Mouse (Mus musculus) embryo, embryonic 10 days (tissue): Measurements from ENCODE around the gene Plpp7.

Experiments
- DNase-seq: peaks from one replicate; pipeline ENCODE4 v3.0.0-alpha.2; 2015; ENCODE audit warnings: low spot score

Gene Plpp7

DNA sequence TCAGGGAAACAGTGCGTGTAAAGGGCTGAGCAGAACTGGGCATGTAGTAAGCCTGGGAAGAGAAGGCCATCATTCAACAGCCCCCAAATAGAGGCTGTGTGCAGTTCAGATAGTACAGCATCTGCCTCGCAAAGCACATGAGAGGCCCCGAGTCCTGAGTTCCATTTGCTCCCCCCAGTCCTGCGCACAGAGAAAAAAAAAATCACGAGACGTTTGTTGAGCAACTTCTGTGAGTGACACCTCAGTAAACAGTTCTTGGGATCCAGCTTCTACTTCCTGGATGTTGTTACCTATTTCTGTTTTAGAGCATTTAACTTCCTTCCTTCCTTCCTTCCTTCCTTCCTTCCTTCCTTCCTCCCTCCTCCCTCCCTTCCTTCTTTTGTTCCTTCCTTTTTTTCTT, 46.3 kb downstream of the Plpp7 start:
- no peak for DNase-seq

DNA sequence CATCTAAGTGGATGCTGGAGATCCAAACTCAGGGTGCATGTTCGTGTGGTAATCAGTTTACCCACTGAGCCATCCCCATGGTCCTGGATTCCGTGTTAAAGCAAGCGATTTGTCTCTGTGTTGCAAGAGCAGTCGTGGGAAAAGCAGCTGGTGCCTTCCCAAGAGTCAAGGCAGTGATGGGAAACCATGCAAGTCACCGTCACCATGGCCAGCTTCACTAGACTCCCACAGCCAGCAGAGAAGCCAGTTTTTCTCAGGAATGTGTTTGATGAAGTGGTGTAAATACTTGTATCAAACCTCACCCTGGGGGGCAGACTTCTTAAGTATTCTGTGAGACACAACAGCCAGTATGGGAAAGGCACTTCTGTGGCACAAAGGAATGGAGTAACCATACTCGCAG, 47.0 kb downstream of the Plpp7 start:
- DNase-seq: no peak

DNA sequence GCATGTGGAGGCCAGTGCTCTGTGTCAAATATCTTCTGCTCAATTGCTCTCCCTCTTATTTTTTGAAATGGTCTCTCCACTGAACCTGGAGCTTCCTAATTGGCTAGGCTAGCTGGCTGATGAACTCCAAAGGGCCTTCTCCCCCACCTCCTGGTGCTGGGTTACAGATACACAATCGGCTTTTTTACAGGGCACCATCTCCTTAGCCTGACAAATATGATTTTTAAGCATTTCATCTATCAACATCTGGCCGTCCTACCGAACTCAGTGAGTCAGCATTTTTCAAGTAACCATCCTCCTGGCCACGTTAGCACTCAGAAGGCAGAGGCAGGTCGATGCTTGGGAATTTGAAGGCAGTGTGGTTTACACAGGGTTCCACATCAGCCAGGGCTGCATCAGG, 49.3 kb downstream of the Plpp7 start:
- DNase-seq: no peak

- no peak for DNase-seq
Measured at GRCm38 (mm10) chr2:32146617-32147162, 51.4 kb downstream of the Plpp7 start.

DNA sequence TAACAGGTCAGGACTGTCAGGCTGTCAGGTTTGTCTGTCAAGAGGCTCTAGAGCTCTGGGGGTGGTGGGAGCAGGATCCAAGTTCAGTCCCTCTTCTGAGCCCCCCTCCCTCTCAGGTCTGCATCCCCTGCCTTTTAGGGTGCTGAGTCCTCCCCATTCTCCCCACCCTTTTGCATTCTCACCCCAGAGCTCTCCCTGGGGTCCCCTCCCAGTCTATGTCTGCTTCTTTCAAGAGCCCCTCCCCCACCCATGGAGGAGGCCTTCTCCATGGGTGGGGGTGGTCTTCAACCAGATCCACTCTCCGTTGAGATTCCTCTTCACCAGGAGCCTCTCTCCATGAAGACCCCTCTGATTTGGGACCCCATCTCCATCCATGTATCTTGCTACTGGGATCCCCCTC, 54.8 kb downstream of the Plpp7 start:
- no peak for DNase-seq

DNA sequence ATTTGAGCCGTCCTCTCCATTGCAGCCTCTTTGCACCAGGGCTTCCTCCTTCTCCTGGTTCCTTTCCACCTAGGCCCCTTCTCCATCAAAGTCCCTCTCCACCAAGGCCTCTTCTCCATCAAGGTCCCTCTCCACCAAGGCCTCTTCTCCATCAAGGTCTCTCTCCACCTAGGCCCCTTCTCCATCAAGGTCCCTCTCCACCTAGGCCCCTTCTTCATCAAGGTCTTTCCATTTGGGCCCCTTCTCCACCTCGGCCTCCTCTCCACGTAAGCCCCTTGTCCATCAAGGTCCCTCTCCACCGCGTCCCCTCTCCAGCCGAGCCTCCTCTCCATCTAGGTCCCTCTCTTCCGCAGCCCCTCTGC, 55.2 kb downstream of the Plpp7 start:
- DNase-seq: no peak

- peak; percentile 79 for DNase-seq
Measured at GRCm38 (mm10) chr2:32150924-32151659, 55.8 kb downstream of the Plpp7 start, which contains the start of gene Prrc2b. Gene Prrc2b (plus strand): TSS chr2:32151082.

- DNase-seq: peak; percentile 71
Measured at GRCm38 (mm10) chr2:32151660-32152366, 56.5 kb downstream of the Plpp7 start.

- DNase-seq: no peak
Measured at GRCm38 (mm10) chr2:32152367-32153034, 57.2 kb downstream of the Plpp7 start.

DNA sequence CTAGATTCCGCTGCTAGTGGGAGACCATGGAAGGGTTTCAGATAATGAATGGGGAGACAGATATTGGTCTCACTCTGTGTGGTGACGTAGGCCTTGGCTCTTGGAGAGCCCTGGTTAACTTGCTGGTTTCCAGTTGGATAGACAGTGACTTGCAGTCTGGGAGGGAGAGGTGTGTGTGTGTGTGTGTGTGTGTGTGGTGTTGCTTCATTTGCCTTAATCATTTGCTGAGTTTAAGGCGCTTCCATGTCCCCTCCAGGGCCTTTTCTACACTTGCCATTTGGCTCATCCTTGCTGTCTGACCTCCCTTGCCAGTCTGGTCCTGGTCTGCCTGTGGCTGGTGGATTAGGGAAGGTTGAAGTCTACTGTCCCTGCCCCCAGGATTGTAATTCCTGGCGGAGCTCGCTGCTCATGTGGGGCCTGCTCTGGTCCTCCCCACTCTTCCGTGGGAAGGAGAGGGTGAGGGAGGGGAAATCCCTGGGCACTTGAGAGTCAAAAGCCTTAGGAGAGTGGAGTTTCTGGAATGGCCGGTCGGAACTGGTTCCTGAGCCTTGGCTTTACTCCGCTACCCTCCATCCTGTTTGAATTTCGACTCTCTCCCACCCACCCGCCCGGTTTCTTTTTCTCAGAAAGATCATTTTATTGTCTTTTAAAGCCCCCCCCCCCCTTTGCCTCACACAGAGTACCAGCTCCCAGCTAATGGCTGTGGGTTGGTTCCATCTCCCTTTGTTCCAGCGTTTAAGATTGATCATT, 57.9 kb downstream of the Plpp7 start:
- DNase-seq: no peak

GRCm38 (mm10) chr2:32153791-32154119, 58.4 kb downstream of the Plpp7 start:
- DNase-seq: no peak

DNA sequence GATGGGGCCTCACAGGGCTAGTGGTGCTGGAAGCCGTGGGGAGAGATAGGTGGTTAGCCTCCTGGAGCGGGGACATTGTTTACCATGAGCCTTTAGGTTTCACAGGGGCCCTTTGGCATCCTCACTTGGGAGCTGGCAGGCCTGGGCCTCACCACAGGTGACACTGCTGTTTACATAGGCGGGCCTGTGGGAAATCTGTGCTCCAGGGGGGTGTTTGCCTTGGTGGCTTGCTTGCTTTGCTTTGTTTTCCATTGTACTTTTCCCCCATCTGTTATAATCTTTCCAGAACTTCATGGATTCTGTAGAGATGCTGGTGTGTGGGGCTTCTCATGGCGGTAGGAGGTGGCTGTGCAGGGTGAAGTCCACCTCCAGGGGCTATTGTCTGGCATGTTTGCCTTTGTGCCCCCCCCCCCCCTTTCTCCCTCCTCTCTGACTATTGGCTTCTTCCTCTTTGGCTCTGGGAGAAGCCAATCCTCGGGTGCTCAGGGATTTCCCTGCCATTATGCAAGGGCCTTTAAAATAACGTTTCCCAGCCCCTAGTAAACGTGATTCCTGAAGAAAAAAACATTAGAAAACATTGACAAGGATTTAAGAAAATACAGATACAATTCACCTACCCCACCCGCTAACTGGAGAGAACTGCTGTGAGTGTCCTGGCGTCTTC, 59.1 kb downstream of the Plpp7 start:
- no peak for DNase-seq

- DNase-seq: no peak
Measured at GRCm38 (mm10) chr2:32154998-32155541, 59.7 kb downstream of the Plpp7 start.

GRCm38 (mm10) chr2:32155614-32156013, 60.3 kb downstream of the Plpp7 start:
- no peak for DNase-seq

GRCm38 (mm10) chr2:32156645-32157044, 61.3 kb downstream of the Plpp7 start:
- DNase-seq: no peak

GRCm38 (mm10) chr2:32157328-32157727, 62.0 kb downstream of the Plpp7 start:
- no peak for DNase-seq

DNA sequence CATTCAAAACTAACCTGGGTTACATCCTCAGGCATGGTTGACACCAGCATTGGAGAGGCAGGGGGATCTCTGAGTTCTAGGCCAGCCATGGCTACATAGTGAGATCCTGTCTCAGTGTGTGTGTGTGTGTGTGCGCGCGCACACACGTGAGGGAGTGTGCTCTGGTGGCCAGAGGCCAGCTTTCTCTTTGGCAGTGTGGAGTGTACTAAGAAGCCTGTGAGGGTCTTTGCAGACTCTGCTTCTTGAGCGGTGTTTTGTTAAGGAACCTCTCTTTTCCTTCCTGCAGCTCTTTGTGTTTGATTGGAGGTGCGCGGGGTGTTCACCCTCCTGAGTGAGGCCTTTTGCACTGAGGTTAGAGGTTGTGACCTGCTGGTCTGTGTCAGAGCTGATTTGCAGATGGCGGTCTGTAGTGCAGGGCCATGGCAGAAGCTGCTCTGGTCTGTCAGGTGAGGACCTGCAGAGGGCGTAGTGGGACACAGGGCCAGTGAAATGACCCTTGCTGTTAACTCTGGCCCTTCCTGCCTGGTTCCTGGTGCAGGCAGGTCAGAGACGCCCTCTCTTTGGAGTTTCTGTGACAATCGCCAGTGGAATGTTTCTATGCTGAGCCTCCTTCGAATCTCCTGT, 63.4 kb downstream of the Plpp7 start:
- no peak for DNase-seq
